Mouse (Mus musculus): ENCODE data around the gene Rbm4. TPM values are rescaled to one million over a fixed set of nuclear protein-coding genes. Genes with fewer than 3 reads are reported as not detected.

Gene Rbm4
- total and polyA plus RNA-seq, 3 experiments, result 39.2 to 46.3 (median 39.4) TPM

- WGBS, result 64% methylated on average over 13 of the region's 13 CpGs
- intact Hi-C loops (cut with DNase I), result no loop called here
Measured at GRCm38 (mm10) chr19:4737866-4738265, 55.8 kb downstream of the Rbm4 start.

More at GRCm38 (mm10) chr19:4737866-4738265, 55.8 kb downstream of the Rbm4 start:
- Histone ChIP-seq H3K9ac (ENCODE audit: low read depth, low read length) (peak overlapping the region; percentile 59), H3K79me2 (replicated peaks; ENCODE audit: control insufficient read depth, insufficient read depth, low read length) (no peaks in the 10 kb centered on the region), H3K4me1 (ENCODE audit: control insufficient read depth, insufficient read depth, low read length) (no peaks in the 10 kb centered on the region), H3K36me3 (ENCODE audit: control insufficient read depth, insufficient read depth, low read length) (no peaks in the 10 kb centered on the region), H3K27me3 (ENCODE audit: control insufficient read depth, insufficient read depth, low read length) (no peaks in the 10 kb centered on the region), H3K27ac (no peak overlapping the region), H3K4me3 (no peak overlapping the region)
- no peak for TF ChIP-seq EP300 (IDR thresholded peaks at IDR 0.05; ENCODE audit: insufficient read depth, low read depth, low read length)
- no peak for TF ChIP-seq CTCF (IDR thresholded peaks at IDR 0.05)
- no peak for TF ChIP-seq POLR2A (IDR thresholded peaks at IDR 0.05; ENCODE audit: insufficient read depth, low read depth, low read length)
- peak; percentile 42 to 50 for DNase-seq

Other genes with a start within 250 kb of the Rbm4 start
- gene Lrfn4, start 178.2 kb downstream of the Rbm4 start, total RNA-seq (2021), result 1 to 10 TPM; 7.7 to 9.4 TPM
- 12.4 and 15.3 TPM in 2 replicates for gene Lrfn4, start 178.2 kb downstream of the Rbm4 start, polyA plus RNA-seq (2012; rRNA removed)
- 1 to 10 TPM; 7.1 to 8.7 TPM for gene Rce1, start 168.3 kb downstream of the Rbm4 start, total RNA-seq (2021)
- 35.7 and 37.3 TPM in 2 replicates for gene Rce1, start 168.3 kb downstream of the Rbm4 start, polyA plus RNA-seq (2012; rRNA removed)
- gene Gm960, start 95.2 kb downstream of the Rbm4 start, total RNA-seq (2021), result not detected
- gene Gm960, start 95.2 kb downstream of the Rbm4 start, polyA plus RNA-seq (2012; rRNA removed), result not detected in 2 replicates
- gene Sptbn2, start 82.7 kb downstream of the Rbm4 start, total RNA-seq (2021), result under 1 TPM; 0.23 to 0.27 TPM
- gene Sptbn2, start 82.7 kb downstream of the Rbm4 start, polyA plus RNA-seq (2012; rRNA removed), result 0.18 and 0.20 TPM in 2 replicates
- 1 to 10 TPM; 6.3 to 6.5 TPM for gene Rbm4b, start 37.4 kb downstream of the Rbm4 start, total RNA-seq (2021)
- 5.1 and 6.9 TPM in 2 replicates for gene Rbm4b, start 37.4 kb downstream of the Rbm4 start, polyA plus RNA-seq (2012; rRNA removed)
- gene Gm21992, start 17.7 kb upstream of the Rbm4 start, total RNA-seq (2021), result 10 to 100 TPM in 1 of 2 experiments, 1 to 10 TPM in 1; 8.0 to 16.9 TPM
- 9.3 and 18.4 TPM in 2 replicates for gene Gm21992, start 17.7 kb upstream of the Rbm4 start, polyA plus RNA-seq (2012; rRNA removed)
- gene Rbm14, start 17.7 kb upstream of the Rbm4 start, total RNA-seq (2021), result 10 to 100 TPM; 19.5 to 25.4 TPM
- 16.2 and 17.2 TPM in 2 replicates for gene Rbm14, start 17.7 kb upstream of the Rbm4 start, polyA plus RNA-seq (2012; rRNA removed)
- gene Ccs, start 45.4 kb upstream of the Rbm4 start, total RNA-seq (2021), result 10 to 100 TPM; 23.1 to 28.5 TPM
- 26.3 and 27.3 TPM in 2 replicates for gene Ccs, start 45.4 kb upstream of the Rbm4 start, polyA plus RNA-seq (2012; rRNA removed)
- not detected for gene Ccdc87, start 45.5 kb upstream of the Rbm4 start, total RNA-seq (2021)
- gene Ccdc87, start 45.5 kb upstream of the Rbm4 start, polyA plus RNA-seq (2012; rRNA removed), result 0.16 TPM in 1 of 2 replicates, not detected in the other
- gene Ctsf, start 61.2 kb upstream of the Rbm4 start, total RNA-seq (2021), result 10 to 100 TPM; 66.6 to 80.6 TPM
- 80.8 and 80.9 TPM in 2 replicates for gene Ctsf, start 61.2 kb upstream of the Rbm4 start, polyA plus RNA-seq (2012; rRNA removed)
- under 1 TPM; 0.39 TPM for gene Actn3, start 84.0 kb upstream of the Rbm4 start, total RNA-seq (2021)
- gene Actn3, start 84.0 kb upstream of the Rbm4 start, polyA plus RNA-seq (2012; rRNA removed), result 0.57 and 0.76 TPM in 2 replicates
- gene Zdhhc24, start 84.8 kb upstream of the Rbm4 start, total RNA-seq (2021), result 1 to 10 TPM; 2.3 to 3.0 TPM
- 7.8 and 7.9 TPM in 2 replicates for gene Zdhhc24, start 84.8 kb upstream of the Rbm4 start, polyA plus RNA-seq (2012; rRNA removed)
- 1 to 10 TPM; 3.5 to 4.5 TPM for gene Bbs1, start 112.7 kb upstream of the Rbm4 start, total RNA-seq (2021)
- gene Bbs1, start 112.7 kb upstream of the Rbm4 start, polyA plus RNA-seq (2012; rRNA removed), result 2.3 and 3.9 TPM in 2 replicates
- gene Dpp3, start 134.4 kb upstream of the Rbm4 start, total RNA-seq (2021), result 10 to 100 TPM; 12.7 to 16.3 TPM
- gene Dpp3, start 134.4 kb upstream of the Rbm4 start, polyA plus RNA-seq (2012; rRNA removed), result 36.1 and 41.0 TPM in 2 replicates
- 1 to 10 TPM; 2.4 to 2.5 TPM for gene Peli3, start 149.2 kb upstream of the Rbm4 start, total RNA-seq (2021)
- gene Peli3, start 149.2 kb upstream of the Rbm4 start, polyA plus RNA-seq (2012; rRNA removed), result 1.9 and 2.5 TPM in 2 replicates
- gene Mrpl11, start 168.2 kb upstream of the Rbm4 start, total RNA-seq (2021), result 10 to 100 TPM; 61.0 to 67.4 TPM
- 45.2 and 48.5 TPM in 2 replicates for gene Mrpl11, start 168.2 kb upstream of the Rbm4 start, polyA plus RNA-seq (2012; rRNA removed)
- gene Npas4, start 196.4 kb upstream of the Rbm4 start, total RNA-seq (2021), result not detected
- gene Npas4, start 196.4 kb upstream of the Rbm4 start, polyA plus RNA-seq (2012; rRNA removed), result 0.41 and 0.62 TPM in 2 replicates
- gene Slc29a2, start 230.0 kb upstream of the Rbm4 start, total RNA-seq (2021), result 10 to 100 TPM; 10.8 to 11.4 TPM
- gene Slc29a2, start 230.0 kb upstream of the Rbm4 start, polyA plus RNA-seq (2012; rRNA removed), result 35.7 and 42.8 TPM in 2 replicates
- 10 to 100 TPM; 43.2 to 43.8 TPM for gene B4gat1, start 244.9 kb upstream of the Rbm4 start, total RNA-seq (2021)
- 43.2 and 48.8 TPM in 2 replicates for gene B4gat1, start 244.9 kb upstream of the Rbm4 start, polyA plus RNA-seq (2012; rRNA removed)
- gene AC124502.3, start 245.0 kb upstream of the Rbm4 start, total RNA-seq (2021), result 1 to 10 TPM; 1.3 to 2.3 TPM
- 0.08 and 0.15 TPM in 2 replicates for gene AC124502.3, start 245.0 kb upstream of the Rbm4 start, polyA plus RNA-seq (2012; rRNA removed)
- gene Brms1, start 247.5 kb upstream of the Rbm4 start, total RNA-seq (2021), result 10 to 100 TPM; 14.3 to 16.9 TPM
- gene Brms1, start 247.5 kb upstream of the Rbm4 start, polyA plus RNA-seq (2012; rRNA removed), result 17.0 and 18.1 TPM in 2 replicates